Mouse (Mus musculus): ENCODE data around the gene Nt5m.
"Not testable (repeated sequence)": the region's sequence is repeated elsewhere in the genome, so short reads cannot be mapped to it uniquely, and the experiment has no call there.

Nt5m gene

DNA sequence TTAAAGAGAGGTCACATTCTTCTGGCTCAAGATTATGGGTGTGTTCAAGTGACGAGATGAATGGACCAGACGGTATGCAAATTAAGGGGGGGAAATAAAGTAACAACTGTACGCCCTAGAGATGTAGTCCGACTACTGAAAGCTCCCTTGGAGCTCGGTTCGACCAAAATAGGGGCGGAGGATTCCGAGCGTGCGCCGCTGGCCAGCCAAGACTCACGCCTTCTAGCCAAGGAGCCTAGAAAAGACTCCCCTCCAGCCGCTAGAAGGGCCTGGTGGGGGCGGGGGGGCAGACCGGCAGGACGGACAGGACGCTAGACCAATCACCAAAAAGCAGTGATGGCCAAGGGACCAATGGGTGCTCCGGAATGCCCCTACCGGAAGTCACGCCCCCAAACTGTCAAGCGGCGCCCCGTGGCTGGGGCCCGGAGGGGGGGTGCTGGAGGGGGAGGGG is at the start of gene Nt5m:
Nt5m (plus strand) TSS at position 440 of the 451 bp plus-strand sequence.
- DNase-seq (ENCODE audit: low spot score in 2 of 2): peak; percentile 93 to 95

- no peak for DNase-seq (ENCODE audit: low spot score in 2 of 2)
These were observed 45.9 kb upstream of the Nt5m start for GRCm38 (mm10) chr11:59793390-59793789.

- DNase-seq (ENCODE audit: low spot score in 2 of 2): no peak
These were observed 38.8 kb upstream of the Nt5m start for GRCm38 (mm10) chr11:59800412-59800811.

DNA sequence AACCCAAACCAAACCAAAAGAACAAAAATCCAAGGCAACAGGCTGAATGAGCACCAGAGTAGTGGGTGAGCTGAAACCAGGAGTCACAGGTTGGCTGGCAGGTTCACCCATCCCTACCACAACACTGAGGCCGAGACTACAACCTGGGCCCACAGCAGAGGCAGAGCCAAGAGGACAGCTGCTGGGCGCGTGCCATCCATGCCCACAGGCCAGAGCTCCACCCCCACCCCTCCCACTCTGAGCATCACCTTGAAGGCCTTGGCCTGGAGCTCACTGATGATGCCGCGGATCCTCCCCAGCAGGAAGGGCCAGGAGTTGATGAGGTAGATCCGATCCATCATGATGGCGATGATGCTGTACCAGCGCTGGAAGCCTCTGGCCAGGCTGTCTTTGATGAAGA is 37.4 kb upstream of the Nt5m start:
- no peak for DNase-seq (ENCODE audit: low spot score in 2 of 2)

DNA sequence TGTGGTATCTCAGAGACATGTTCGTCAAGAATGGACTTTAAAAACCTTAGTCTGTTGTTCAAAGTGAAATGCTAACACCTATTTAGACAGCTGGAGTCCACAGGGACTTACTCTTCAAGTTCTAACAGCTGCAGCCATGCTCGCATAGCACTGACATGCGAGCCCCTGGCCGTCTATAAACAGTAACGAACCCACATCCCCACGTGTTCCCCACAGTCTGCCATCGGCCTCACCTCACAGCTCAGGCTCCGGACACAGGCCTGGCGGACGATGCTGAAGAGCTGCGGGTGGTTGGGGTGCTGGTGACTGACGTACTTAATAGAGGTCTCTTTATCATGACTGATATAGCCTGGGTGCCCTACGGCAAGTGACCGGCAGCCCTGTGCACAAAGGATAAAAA is 35.7 kb upstream of the Nt5m start:
- no peak for DNase-seq (ENCODE audit: low spot score in 2 of 2)

- DNase-seq (ENCODE audit: low spot score in 2 of 2): no peak
These were observed 34.7 kb upstream of the Nt5m start for GRCm38 (mm10) chr11:59804409-59805110.

GRCm38 (mm10) chr11:59805256-59805655 is 34.0 kb upstream of the Nt5m start:
- no peak for DNase-seq (ENCODE audit: low spot score in 2 of 2)

- DNase-seq (ENCODE audit: low spot score in 2 of 2): no peak
These were observed 33.6 kb upstream of the Nt5m start for GRCm38 (mm10) chr11:59805656-59806055.

- no peak for DNase-seq (ENCODE audit: low spot score in 2 of 2)
These were observed 30.9 kb upstream of the Nt5m start for GRCm38 (mm10) chr11:59808170-59808960.

DNA sequence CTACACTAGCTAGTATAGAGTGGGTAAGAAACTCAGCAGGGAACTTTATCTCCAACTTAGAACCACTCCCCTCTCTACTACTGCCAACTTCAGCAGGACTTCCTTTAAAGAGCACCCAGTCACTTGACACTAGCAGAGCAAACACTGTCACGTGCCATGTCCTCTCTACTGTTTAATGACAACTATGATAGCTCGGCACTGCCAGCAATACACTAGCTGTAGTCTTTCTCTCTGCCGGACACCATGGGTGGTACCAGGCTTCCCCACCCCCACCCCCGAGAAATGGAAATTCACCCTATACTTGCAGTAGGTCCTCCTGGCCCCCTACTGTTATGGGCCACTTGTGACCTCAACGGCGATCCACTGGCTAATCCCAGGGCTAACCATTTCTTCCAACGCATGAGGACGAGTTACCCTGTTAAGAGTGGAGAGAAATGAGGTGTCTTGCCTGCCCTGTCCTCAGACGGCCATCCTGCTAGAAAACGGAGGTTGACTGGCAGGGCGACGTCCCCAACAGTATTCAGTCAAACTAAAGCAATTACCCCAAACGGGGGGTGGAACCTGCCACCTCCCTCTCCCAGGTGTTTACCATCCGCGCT is 30.1 kb upstream of the Nt5m start:
- no peak for DNase-seq (ENCODE audit: low spot score in 2 of 2)

GRCm38 (mm10) chr11:59809670-59810474 is 29.4 kb upstream of the Nt5m start, which contains the start of gene Flcn:
TSS of gene Flcn (minus strand) at chr11:59810016.
- DNase-seq (ENCODE audit: low spot score in 2 of 2): peak; percentile 64 to 72

- DNase-seq (ENCODE audit: low spot score in 2 of 2): no peak
These were observed 28.6 kb upstream of the Nt5m start for GRCm38 (mm10) chr11:59810480-59811158.

DNA sequence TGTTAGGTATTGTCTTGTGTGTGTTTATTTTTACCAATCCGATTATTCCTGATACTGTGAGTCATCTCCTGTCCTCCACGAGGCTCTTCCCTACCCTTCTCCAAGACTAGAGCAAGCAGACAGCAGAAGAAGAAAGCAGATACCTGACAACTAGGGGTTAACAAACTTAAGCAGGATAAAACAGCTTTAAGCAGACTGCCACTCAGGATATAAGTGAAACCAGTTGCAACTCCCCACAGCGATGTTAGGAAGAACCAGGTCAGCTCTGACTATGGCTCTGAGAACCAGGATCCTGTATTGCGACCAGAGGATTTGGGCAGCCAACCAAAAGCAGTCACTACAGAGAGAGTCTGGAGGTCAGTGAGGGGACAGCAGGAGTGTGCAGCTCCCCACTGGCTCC is 28.0 kb upstream of the Nt5m start:
- DNase-seq (ENCODE audit: low spot score in 2 of 2): no peak

GRCm38 (mm10) chr11:59813276-59813675 is 26.0 kb upstream of the Nt5m start:
- no peak for DNase-seq (ENCODE audit: low spot score in 2 of 2)

GRCm38 (mm10) chr11:59814311-59814710 is 24.9 kb upstream of the Nt5m start:
- DNase-seq (ENCODE audit: low spot score in 2 of 2): no peak

DNA sequence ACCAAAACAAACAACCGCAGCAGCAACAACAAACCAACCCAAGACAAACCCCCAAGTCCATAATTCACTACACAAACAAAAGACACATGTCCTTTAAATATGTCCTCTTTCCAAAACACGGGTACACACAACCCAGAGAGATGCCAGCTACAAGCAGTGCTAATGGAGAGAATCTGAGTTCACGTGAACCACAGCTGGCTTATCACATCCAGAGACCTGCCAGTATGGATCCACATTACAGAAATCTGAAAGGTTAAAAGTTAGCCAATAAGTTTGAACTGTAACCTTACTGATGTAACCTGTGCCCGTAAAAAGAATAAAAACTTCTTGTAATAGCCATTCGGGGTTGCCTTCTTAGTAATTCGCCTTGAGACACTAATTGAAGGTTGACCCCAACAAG is 24.3 kb upstream of the Nt5m start:
- DNase-seq (ENCODE audit: low spot score in 2 of 2): no peak

DNA sequence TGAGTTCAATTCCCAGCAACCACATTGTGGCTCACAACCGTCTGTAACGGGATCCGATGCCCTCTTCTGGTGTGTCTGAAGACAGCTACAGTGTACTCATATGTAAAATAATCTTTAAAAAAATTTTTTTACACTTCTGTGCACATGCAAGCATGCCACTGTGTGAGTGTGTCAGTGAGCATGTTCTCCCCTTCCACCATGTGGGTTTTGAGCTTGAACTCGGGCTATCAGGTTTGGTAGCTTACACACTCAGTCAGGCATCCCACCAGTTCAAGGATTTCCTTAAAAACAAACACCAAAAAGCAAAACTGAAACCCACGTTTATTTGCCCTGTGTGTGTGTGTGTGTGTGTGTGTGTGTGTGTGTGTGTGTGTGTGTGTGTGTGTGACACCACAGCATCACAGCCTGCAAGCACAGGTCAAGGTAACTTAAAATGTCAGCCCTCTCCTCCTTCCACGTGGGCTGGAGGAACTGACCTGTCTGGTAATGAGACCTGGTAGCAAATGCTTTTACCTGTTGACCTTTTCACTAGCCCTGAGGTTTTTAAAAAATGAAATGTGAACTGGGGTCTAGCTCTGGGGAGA is 23.7 kb upstream of the Nt5m start:
- no peak for DNase-seq (ENCODE audit: low spot score in 2 of 2)

- no peak for DNase-seq (ENCODE audit: low spot score in 2 of 2)
These were observed 21.3 kb upstream of the Nt5m start for GRCm38 (mm10) chr11:59817916-59818315.

- no peak for DNase-seq (ENCODE audit: low spot score in 2 of 2)
These were observed 17.6 kb upstream of the Nt5m start for GRCm38 (mm10) chr11:59821625-59822024.

- DNase-seq (ENCODE audit: low spot score in 2 of 2): not testable (repeated sequence)
These were observed 1.5 kb upstream of the Nt5m start for GRCm38 (mm10) chr11:59837789-59838188.

GRCm38 (mm10) chr11:59838426-59838825 is 821 bp upstream of the Nt5m start:
- no peak for DNase-seq (ENCODE audit: low spot score in 2 of 2)
